Mouse (Mus musculus): ENCODE results near the gene Cdc42bpa. TPM values are rescaled to one million over a fixed set of nuclear protein-coding genes. Genes with fewer than 3 reads are reported as not detected.
"Not testable (repeated sequence)": the region's sequence is repeated elsewhere in the genome, so short reads cannot be mapped to it uniquely, and the experiment has no call there.

Gene Cdc42bpa
- polyA plus RNA-seq, 1 experiment from 2014 or later, result 28.5 TPM

DNA sequence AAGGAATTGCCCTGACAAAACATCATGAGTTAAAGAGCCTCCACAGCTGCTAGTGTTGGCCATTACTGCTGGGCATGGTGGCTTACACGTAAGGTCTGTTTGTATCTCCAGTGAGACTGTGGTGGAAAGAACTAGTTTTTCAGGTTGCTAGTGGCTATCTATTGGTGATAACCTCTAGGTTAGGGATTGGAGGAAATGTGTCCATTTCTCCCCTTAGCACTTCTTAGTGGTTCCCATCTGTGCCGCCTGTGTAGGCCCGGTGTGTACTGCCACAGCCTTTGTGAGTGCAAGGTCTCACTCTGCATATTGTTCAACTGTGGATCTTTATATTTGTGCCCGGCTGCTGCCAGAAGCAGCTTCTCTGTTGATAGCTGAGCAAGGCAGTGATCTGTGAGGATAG, 53.2 kb downstream of the Cdc42bpa start:
- Histone ChIP-seq H3K9me3 (no peaks in the 10 kb centered on the region), H3K9ac (no peak overlapping the region), H3K27me3 (replicated peaks) (no peaks in the 10 kb centered on the region), H3K4me2 (no peak overlapping the region), H3K36me3 (replicated peaks) (no peaks in the 10 kb centered on the region), H3K27ac (no peak overlapping the region), H3K4me3 (no peak overlapping the region), H3K4me1 (no peaks in the 10 kb centered on the region)
- 90% methylated on average over 4 of the region's 4 CpGs for WGBS
- no peak for ATAC-seq (replicated peaks)

DNA sequence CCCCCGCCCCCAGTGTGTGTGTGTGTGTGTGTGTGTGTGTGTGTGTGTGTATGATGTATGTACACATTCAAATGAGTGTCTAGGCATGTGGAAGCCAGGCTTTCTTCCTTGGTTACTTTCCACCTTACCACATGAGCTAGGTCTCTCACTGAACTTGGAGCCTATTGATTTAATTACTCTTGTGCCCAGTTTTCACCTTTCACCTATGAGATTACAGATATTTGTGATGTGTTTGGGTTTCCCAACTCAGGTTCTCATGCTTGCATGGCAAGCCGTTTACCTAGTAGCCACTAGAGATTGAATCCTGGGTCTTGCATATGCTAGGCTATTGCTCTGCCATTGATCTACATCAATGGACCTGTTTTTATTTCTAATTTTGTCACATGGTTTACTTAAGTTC, 57.9 kb downstream of the Cdc42bpa start:
- no peaks in the 10 kb centered on the region for H3K9me3 ChIP-seq
- ATAC-seq (replicated peaks), result no peak
- no peak overlapping the region for H3K27ac ChIP-seq
- no peak overlapping the region for H3K4me2 ChIP-seq
- H3K36me3 ChIP-seq (replicated peaks), result no peaks in the 10 kb centered on the region
- 82% methylated on average over 2 of the region's 2 CpGs for WGBS
- no peak overlapping the region for H3K9ac ChIP-seq
- no peaks in the 10 kb centered on the region for H3K27me3 ChIP-seq (replicated peaks)
- H3K4me3 ChIP-seq, result no peak overlapping the region
- H3K4me1 ChIP-seq, result no peaks in the 10 kb centered on the region

DNA sequence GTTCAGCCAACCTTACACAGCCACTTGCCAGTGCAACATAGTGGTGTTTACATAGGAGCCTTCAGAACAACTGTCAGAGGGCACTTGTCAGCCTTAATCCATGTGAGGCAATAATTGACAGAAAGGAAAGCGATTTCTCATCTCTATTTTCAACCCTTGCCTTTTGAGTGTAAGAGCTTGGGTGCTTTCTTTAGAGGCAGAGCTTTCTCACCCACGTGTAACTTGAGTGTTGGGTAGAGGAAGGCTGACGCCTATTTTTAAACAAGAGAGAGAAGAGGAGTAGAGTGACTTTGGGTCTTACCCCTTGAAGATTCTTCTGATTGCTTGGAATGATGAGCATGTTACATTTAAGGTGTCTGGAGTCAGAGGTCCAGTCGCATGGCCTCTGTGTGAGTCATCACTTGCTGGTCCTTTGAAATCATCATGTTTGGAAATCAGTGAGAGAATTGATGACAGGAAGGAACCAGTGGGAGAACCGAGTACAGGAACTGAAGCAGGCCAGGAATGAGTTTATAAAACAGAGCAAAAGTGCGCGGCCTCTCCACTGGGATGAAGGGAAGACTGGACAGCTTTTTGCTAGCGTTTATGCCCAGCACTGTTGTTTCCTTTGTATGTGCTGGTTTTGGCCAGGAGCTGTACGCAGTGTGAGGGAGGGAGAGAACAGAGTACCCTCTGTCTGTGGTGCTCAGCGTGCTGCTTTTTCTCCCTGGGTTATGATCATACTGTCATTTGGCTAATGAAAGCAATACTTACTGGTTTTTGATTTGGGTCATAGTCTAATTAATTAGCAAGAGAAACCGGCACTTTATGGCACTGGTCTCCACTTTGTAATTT, 61.4 kb downstream of the Cdc42bpa start:
- Histone ChIP-seq H3K4me3 (no peak overlapping the region), H3K27me3 (replicated peaks) (no peaks in the 10 kb centered on the region), H3K27ac (no peak overlapping the region), H3K9ac (no peak overlapping the region), H3K9me3 (no peaks in the 10 kb centered on the region), H3K4me2 (no peak overlapping the region), H3K36me3 (replicated peaks) (no peaks in the 10 kb centered on the region), H3K4me1 (peaks cover 3% of the 10 kb centered on the region; the same call in 1 of the 2 replicates)
- WGBS, result 80% methylated on average over 11 of the region's 11 CpGs
- no peak for ATAC-seq (replicated peaks)

DNA sequence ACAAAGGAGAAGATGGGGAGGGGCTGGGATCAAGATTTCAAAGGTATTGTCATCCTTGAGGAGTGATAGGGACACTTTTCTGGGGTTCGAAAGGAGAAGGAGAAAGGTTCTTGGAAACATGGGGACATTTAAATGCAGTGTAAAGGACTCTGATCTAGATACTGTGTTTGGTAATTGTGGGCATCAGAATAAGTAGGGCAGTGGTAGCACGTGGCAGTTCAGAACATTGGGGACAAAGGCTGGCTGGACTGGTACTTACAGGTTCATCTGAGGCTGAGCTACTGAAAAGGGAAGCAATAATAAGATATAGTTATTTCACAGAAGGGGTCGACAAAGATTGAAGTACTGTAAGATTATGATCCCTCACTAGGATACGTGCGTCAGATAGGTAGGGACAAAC, 63.2 kb downstream of the Cdc42bpa start:
- Histone ChIP-seq H3K9ac (no peak overlapping the region), H3K4me1 (peaks cover 3% of the 10 kb centered on the region; the same call in 1 of the 2 replicates), H3K4me2 (no peak overlapping the region), H3K27me3 (replicated peaks) (no peaks in the 10 kb centered on the region), H3K36me3 (replicated peaks) (no peaks in the 10 kb centered on the region), H3K27ac (no peak overlapping the region), H3K9me3 (no peaks in the 10 kb centered on the region), H3K4me3 (no peak overlapping the region)
- WGBS, result 73% methylated on average over 5 of the region's 5 CpGs
- no peak for ATAC-seq (replicated peaks)

DNA sequence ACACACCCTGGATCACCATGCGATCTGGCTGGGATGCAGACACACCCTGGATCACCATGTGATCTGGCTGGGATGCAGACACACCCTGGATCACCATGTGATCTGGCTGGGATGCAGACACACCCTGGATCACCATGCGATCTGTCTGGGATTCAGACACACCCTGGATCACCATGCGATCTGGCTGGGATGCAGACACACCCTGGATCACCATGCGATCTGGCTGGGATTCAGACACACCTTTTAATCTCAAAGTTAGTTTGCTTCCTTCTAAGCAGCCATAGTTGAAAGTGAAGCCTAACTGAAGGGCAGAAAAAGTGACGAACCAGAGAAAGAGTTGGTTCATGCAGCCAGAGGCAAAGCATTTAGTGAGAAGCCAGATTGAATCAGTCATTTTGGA, 69.6 kb downstream of the Cdc42bpa start:
- H3K4me2 ChIP-seq; H3K27ac ChIP-seq; H3K9ac ChIP-seq; H3K4me3 ChIP-seq; H3K9me3 ChIP-seq; H3K4me1 ChIP-seq; ATAC-seq (replicated peaks); H3K27me3 ChIP-seq (replicated peaks); H3K36me3 ChIP-seq (replicated peaks): not testable (repeated sequence)
- 91% methylated on average over 5 of the region's 5 CpGs for WGBS

DNA sequence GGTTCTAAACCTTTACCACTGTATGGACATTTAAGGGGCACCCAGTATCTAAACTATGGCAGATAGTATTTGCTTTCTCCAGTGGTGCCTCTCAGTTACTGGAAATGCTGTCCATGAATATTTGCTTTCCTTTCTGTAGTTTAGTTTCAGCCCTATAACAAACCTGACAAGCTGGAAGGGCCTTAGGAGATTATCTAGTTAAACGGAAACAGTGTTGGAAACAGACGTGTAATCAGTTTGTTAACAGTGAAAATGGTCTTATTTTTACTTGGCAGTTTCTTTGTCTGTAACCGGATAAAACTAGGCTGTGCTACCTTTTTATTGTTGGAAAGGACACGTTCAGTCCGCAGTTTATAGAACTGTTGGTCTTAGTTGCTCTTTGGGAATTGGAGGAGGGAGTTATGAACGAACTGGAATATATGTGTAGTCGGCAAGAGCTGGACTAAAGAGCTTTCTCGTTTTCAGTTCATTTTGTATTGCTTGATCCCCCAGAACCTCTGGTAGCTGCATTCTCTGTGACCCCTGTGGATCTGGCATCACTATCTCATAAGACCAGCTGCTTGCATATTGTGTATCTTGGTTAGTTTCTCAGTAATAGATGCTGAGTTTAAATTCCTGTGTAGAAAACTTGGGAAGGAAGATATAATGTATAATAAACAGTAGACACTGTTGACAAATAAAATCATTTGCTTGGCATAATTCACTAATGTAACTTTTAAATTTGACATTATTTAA, 70.5 kb downstream of the Cdc42bpa start:
- 79% methylated on average over 8 of the region's 8 CpGs for WGBS
- no peak overlapping the region for H3K4me3 ChIP-seq
- H3K27ac ChIP-seq, result no peak overlapping the region
- no peaks in the 10 kb centered on the region for H3K36me3 ChIP-seq (replicated peaks)
- no peak overlapping the region for H3K9ac ChIP-seq
- no peak for ATAC-seq (replicated peaks)
- no peaks in the 10 kb centered on the region for H3K27me3 ChIP-seq (replicated peaks)
- no peaks in the 10 kb centered on the region for H3K4me1 ChIP-seq
- no peaks in the 10 kb centered on the region for H3K9me3 ChIP-seq
- no peak overlapping the region for H3K4me2 ChIP-seq

DNA sequence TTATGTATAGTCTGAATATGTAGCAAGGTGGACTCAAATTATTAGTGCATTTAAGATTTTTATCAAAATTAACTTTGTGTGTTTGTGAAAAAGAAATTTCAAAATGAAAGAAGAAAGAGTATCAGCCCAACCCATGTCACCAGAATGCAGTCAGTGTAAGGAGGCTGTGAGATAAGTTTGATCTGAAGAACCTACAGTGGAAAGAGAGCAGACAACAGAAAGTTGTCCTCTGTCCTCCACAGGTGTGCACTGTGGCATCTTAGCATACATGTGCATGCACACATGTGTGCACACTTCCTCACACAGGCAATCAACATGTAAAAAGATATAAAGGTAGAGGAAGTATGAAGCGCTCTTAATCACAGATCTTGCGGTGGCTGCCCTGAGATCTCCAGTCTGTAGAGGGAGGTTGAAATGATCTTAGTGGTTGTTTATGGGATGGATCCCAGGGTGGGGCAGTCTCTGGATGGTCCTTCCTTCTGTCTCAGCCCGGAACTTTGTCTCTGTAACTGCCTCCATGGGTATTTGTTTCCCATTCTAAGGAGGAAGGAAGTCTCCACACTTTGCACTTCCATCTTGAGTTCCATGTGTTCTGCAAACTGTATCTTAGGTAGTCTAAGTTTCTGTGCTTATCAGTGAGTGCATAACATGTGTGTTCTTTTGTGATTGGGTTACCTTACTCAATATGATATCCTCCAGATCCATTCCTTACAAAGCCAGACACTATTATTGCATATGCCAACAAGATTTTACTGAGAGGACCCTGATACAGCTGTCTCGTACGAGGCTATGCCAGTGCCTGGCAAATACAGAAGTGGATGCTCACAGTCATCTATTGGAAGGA, 71.7 kb downstream of the Cdc42bpa start:
- Histone ChIP-seq H3K4me2 (no peak overlapping the region), H3K9me3 (no peaks in the 10 kb centered on the region), H3K36me3 (replicated peaks) (no peaks in the 10 kb centered on the region), H3K27ac (no peak overlapping the region), H3K27me3 (replicated peaks) (no peaks in the 10 kb centered on the region), H3K4me3 (no peak overlapping the region), H3K4me1 (no peaks in the 10 kb centered on the region), H3K9ac (no peak overlapping the region)
- WGBS, result 95% methylated on average over 5 of the region's 5 CpGs
- ATAC-seq (replicated peaks), result no peak

DNA sequence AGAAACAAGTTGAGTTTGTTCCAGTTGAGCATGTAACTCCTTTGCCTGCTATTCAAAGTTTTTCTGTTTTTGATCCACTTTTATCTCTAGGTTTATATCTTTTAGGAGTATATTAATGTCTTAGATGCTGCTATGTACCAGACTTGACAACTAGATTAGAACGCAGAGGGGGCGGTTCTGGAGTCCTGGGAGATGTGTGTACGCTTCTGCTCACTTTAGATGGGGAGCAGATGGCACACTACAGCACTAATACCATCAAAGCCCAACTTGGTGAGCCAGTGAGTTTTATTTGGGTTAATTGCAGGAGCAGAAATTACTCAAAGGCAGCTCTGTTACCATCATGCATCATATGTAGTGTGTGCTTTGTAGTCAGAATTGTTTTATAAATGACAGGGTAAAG, 77.2 kb downstream of the Cdc42bpa start:
- H3K27me3 ChIP-seq (replicated peaks), result no peaks in the 10 kb centered on the region
- no peaks in the 10 kb centered on the region for H3K36me3 ChIP-seq (replicated peaks)
- no peaks in the 10 kb centered on the region for H3K9me3 ChIP-seq
- ATAC-seq (replicated peaks), result no peak
- no peaks in the 10 kb centered on the region for H3K4me1 ChIP-seq
- WGBS, result 67% methylated on average over 3 of the region's 3 CpGs
- H3K4me3 ChIP-seq, result no peak overlapping the region
- no peak overlapping the region for H3K4me2 ChIP-seq
- H3K9ac ChIP-seq, result no peak overlapping the region
- H3K27ac ChIP-seq, result no peak overlapping the region

DNA sequence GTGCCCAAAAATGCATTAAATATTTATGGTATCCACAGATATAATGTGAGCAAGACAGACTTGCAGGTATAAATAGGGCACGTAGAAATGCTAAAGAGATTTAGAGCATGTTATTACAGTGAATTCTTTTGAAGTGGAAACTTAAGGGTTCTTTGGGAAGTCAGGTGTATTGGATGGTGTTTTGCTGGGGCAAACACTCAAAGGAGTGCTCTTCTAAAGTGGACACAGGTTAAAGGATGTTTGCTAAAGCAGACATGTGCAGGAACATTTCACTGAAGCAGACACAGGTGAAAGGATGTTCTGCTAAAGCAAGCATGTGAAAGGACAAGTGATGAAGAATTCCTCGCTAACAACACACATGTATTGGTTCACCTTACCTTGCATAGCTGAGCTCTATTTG, 83.9 kb downstream of the Cdc42bpa start:
- H3K4me2 ChIP-seq, result no peak overlapping the region
- no peaks in the 10 kb centered on the region for H3K27me3 ChIP-seq (replicated peaks)
- 98% methylated on average over 2 of the region's 2 CpGs for WGBS
- no peak overlapping the region for H3K4me3 ChIP-seq
- H3K9ac ChIP-seq, result no peak overlapping the region
- peaks cover 14% of the 10 kb centered on the region; the same call in 1 of the 2 replicates for H3K36me3 ChIP-seq (replicated peaks)
- H3K9me3 ChIP-seq, result no peaks in the 10 kb centered on the region
- ATAC-seq (replicated peaks), result no peak
- H3K4me1 ChIP-seq, result no peaks in the 10 kb centered on the region
- no peak overlapping the region for H3K27ac ChIP-seq

DNA sequence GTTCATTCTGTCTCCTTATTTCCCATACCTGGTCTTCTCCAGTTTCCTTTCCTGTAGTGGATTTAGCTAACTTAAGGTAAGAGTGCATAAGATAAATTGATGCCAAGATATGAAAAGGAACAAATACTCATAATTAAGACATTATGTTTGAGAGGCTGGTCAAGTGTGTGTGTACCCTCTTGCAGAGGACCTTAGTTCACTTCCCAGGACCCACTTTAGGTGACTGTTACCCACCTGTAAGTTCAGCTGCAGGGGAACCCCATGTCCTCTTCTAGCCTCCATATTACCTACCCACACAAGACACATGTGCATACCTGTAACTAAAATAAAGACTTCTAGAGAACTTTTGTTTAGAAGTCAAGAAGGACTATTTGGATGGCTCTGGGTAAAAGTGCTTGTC, 84.9 kb downstream of the Cdc42bpa start:
- Histone ChIP-seq H3K36me3 (replicated peaks) (peaks cover 14% of the 10 kb centered on the region; the same call in 1 of the 2 replicates), H3K9me3 (no peaks in the 10 kb centered on the region), H3K27me3 (replicated peaks) (no peaks in the 10 kb centered on the region), H3K9ac (no peak overlapping the region), H3K27ac (no peak overlapping the region), H3K4me2 (no peak overlapping the region), H3K4me3 (no peak overlapping the region), H3K4me1 (no peaks in the 10 kb centered on the region)
- ATAC-seq (replicated peaks), result no peak

DNA sequence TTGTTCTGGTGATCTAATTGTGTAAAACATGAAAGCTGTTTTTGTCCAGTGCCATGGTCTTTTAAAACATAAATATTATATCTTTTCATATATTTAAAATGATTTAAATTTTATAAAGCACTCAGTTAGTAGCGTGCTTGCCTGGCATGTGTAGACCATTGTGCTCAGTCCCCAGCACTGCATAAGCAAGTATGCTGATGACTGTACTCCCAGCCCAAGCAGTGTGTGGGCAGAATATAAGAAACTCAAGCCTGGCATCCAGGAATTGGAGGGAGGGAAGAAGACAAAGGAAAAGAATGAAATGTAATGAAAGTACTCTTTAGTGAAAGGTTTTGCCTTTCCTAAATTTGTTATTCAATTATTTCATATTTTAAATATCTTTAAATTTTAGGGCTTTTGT, 128.9 kb downstream of the Cdc42bpa start:
- Histone ChIP-seq H3K36me3 (replicated peaks) (no peaks in the 10 kb centered on the region), H3K27ac (no peak overlapping the region), H3K27me3 (replicated peaks) (no peaks in the 10 kb centered on the region), H3K4me1 (no peaks in the 10 kb centered on the region), H3K4me2 (no peak overlapping the region), H3K9ac (no peak overlapping the region), H3K9me3 (no peaks in the 10 kb centered on the region), H3K4me3 (no peak overlapping the region)
- 87% methylated on average over 1 of the region's 1 CpGs for WGBS
- no peak for ATAC-seq (replicated peaks)

DNA sequence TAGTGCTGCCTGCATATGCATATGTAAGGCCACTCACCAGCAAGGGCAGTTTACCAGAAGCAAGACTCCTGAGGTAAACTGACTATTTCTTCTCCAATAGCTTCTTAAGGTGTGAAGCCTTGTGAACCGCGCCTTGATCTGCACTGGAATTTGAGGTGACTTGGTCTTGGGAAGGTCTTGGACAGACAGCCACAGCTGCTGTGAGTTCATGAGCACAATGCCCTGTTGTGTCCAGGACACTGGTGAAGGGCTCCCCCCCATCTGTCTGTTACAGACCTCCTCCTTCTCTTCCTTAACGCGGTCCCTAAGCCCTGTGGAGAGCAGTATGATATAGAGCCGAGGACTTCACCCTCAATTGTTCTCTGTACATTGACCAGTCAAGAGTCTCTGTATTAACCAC, 138.2 kb downstream of the Cdc42bpa start:
- no peaks in the 10 kb centered on the region for H3K9me3 ChIP-seq
- WGBS, result 92% methylated on average over 5 of the region's 5 CpGs
- no peak for ATAC-seq (replicated peaks)
- no peak overlapping the region for H3K9ac ChIP-seq
- no peaks in the 10 kb centered on the region for H3K4me1 ChIP-seq
- no peaks in the 10 kb centered on the region for H3K27me3 ChIP-seq (replicated peaks)
- no peak overlapping the region for H3K27ac ChIP-seq
- H3K36me3 ChIP-seq (replicated peaks), result peaks cover 11% of the 10 kb centered on the region
- no peak overlapping the region for H3K4me2 ChIP-seq
- H3K4me3 ChIP-seq, result no peak overlapping the region
